Mouse (Mus musculus) E14TG2a.4 (cell line): Measurements from ENCODE around the gene Foxo3.

Source experiments
- CTCF ChIP-seq: conservative IDR thresholded peaks from 2 replicates; pipeline ENCODE4 v1.5.1; 2014; ENCODE audit warnings: low read length
- NANOG ChIP-seq: IDR thresholded peaks from 2 replicates; pipeline ENCODE4 v1.6.1; 2014; ENCODE audit warnings: borderline replicate concordance, low read length, mixed read lengths
- POU5F1 ChIP-seq: IDR thresholded peaks from 2 replicates; pipeline ENCODE4 v1.6.1; 2014; ENCODE audit warnings: low read length, borderline replicate concordance

DNA sequence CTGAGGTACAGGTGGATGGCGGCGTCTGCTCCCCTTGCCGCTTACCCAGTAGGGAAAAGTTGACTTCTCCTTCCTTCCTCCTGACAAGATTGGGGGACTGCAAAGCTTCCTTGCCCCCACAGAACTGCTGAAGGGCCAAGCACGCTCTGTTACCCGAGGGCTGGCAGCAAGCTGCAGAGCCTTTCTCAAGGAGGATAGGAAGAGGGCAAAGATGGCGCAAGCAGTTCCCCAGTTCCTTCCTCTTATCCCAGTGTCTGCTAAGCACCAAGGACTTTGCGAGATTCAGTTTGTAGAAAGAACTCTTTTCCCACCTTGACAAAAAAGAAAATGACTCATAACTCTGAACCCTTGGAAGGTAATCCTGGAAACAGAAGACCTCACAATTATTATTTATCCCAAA lies 18.6 kb downstream of the Foxo3 start:
- TF ChIP-seq CTCF = no peak
- TF ChIP-seq POU5F1 = no peak
- no peak for TF ChIP-seq NANOG
